Mouse (Mus musculus): Measurements from ENCODE around the gene Mdm4. TPM values are rescaled to one million over a fixed set of nuclear protein-coding genes. Genes with fewer than 3 reads are reported as not detected.

The Mdm4 gene
- polyA plus RNA-seq, 1 experiment: 11.5 TPM

DNA sequence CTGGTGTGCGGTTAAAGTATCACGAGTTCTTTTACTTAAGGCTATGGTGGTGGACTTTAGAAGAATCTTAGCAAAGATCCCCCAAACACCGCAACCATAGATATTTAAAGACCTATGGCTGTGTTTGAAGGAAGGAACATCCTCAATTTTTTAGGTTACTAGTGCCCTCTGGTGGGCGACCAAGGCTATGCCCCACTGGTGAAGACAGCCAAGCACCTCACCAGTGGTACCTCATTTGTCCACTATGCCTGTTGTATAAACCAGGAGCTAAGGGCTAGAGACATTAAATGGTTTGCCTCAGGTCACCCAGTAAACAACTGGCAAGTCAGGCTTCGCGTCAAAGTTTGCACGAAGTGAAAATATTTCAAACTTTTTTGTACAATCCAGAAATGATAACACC is 47.6 kb downstream of the Mdm4 start:
- no peak for TF ChIP-seq SRF (IDR thresholded peaks at IDR 0.05; ENCODE audit: control insufficient read depth, insufficient read length, low read depth)
- TF ChIP-seq MAX (IDR thresholded peaks at IDR 0.05; ENCODE audit: low read depth): no peak
- no peak for TF ChIP-seq TCF3 (IDR thresholded peaks at IDR 0.05; ENCODE audit: insufficient read length, low read depth)
- TF ChIP-seq POLR2AphosphoS2 (IDR thresholded peaks at IDR 0.05; ENCODE audit: insufficient read length, low read depth): no peak
- TF ChIP-seq MYOG (IDR thresholded peaks at IDR 0.05; ENCODE audit: control insufficient read depth in 1 of 3, insufficient read depth in 1 of 3, insufficient read length in 2 of 3, low read depth in 2 of 3): no peak
- no peak for TF ChIP-seq MYOD1 (IDR thresholded peaks at IDR 0.05; ENCODE audit: control insufficient read depth in 1 of 3, insufficient read length in 2 of 3, low read depth in 2 of 3)
- no peak for TF ChIP-seq POLR2A (IDR thresholded peaks at IDR 0.05; ENCODE audit: insufficient read length, low read depth)
- TF ChIP-seq USF1 (IDR thresholded peaks at IDR 0.05; ENCODE audit: low read depth): no peak
- TF ChIP-seq TCF12 (IDR thresholded peaks at IDR 0.05; ENCODE audit: insufficient read depth, poor library complexity, severe bottlenecking): no peak
- no peak for TF ChIP-seq REST (IDR thresholded peaks at IDR 0.05; ENCODE audit: insufficient read depth, insufficient read length)
- no peak for TF ChIP-seq CEBPB (IDR thresholded peaks at IDR 0.05; ENCODE audit: insufficient read depth, poor library complexity, severe bottlenecking)
- TF ChIP-seq E2F4 (IDR thresholded peaks at IDR 0.05; ENCODE audit: insufficient read depth): no peak
- H3K79me2 ChIP-seq (ENCODE audit: control insufficient read depth, insufficient read depth): no peaks in the 10 kb centered on the region

DNA sequence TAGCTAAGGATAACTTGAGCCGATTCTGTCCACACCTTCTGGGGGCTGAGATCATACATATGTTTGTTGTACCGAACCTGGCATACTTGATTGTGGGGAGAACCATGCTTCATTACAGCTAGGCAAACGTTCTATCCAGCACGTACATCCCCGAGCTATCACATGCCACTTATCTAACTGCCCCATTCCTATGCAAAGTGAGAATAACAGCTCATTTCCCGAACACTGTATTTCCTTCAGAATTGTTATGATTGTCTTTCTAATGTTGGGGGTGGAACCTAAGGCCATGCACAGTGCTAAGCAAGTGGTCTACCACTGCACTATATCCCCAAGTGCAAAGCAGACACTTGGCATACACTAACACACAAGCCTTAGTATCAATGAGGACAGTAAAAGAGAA is 49.1 kb downstream of the Mdm4 start:
- peaks cover 39% of the 10 kb centered on the region for H3K36me3 ChIP-seq (ENCODE audit: control insufficient read depth, insufficient read depth)
- no peak overlapping the region for H3K4me3 ChIP-seq
- H3K4me2 ChIP-seq (ENCODE audit: low read depth): no peak overlapping the region
- TF ChIP-seq MYOG (IDR thresholded peaks at IDR 0.05; ENCODE audit: control insufficient read depth in 1 of 3, insufficient read depth in 1 of 3, insufficient read length in 2 of 3, low read depth in 2 of 3): no peak
- no peak for TF ChIP-seq TCF12 (IDR thresholded peaks at IDR 0.05; ENCODE audit: insufficient read depth, poor library complexity, severe bottlenecking)
- TF ChIP-seq TCF3 (IDR thresholded peaks at IDR 0.05; ENCODE audit: insufficient read length, low read depth): no peak
- no peak for TF ChIP-seq POLR2AphosphoS2 (IDR thresholded peaks at IDR 0.05; ENCODE audit: insufficient read length, low read depth)
- H3K79me2 ChIP-seq (ENCODE audit: control insufficient read depth, insufficient read depth): no peaks in the 10 kb centered on the region
- no peak overlapping the region for H3ac ChIP-seq (ENCODE audit: control insufficient read depth, insufficient read length)
- H3K27me3 ChIP-seq (ENCODE audit: control insufficient read depth, insufficient read depth, insufficient read length): no peaks in the 10 kb centered on the region

More for the DNA sequence above, 47.6 kb downstream of the Mdm4 start:
- Histone ChIP-seq H3K4me3 (no peak overlapping the region), H3K36me3 (ENCODE audit: control insufficient read depth, insufficient read depth) (peaks cover 44% of the 10 kb centered on the region), H3K27me3 (ENCODE audit: control insufficient read depth, insufficient read depth, insufficient read length) (no peaks in the 10 kb centered on the region), H3ac (ENCODE audit: control insufficient read depth, insufficient read length) (no peak overlapping the region), H3K4me2 (ENCODE audit: low read depth) (no peak overlapping the region)

DNA sequence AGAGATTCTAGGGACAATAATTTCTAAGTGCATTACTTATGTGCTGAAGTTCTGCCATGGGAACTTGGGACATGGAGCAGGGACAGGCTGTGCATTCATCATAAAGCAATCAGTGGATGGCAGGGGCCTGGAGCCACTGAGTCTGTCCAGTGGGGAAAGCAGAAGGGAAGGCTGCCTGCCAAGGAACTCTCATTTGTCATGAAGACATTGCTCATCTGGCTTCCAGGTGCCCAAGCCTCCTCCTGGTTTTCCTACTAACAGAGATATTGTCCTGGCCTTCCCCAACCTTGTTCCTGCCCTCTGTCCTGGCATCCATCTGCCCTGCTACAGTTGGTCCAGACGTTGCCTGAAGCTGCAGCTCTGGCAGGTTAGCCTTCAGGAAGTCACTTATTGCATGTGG is 53.0 kb downstream of the Mdm4 start:
- Histone ChIP-seq H3K4me2 (ENCODE audit: low read depth) (no peak overlapping the region), H3ac (ENCODE audit: control insufficient read depth, insufficient read length) (no peak overlapping the region), H3K79me2 (ENCODE audit: control insufficient read depth, insufficient read depth) (no peaks in the 10 kb centered on the region), H3K36me3 (ENCODE audit: control insufficient read depth, insufficient read depth) (peaks cover 10% of the 10 kb centered on the region), H3K27me3 (ENCODE audit: control insufficient read depth, insufficient read depth, insufficient read length) (no peaks in the 10 kb centered on the region), H3K4me3 (no peak overlapping the region)
- TF ChIP-seq POLR2AphosphoS2 (IDR thresholded peaks at IDR 0.05; ENCODE audit: insufficient read length, low read depth) (peak; percentile 46), POLR2A (IDR thresholded peaks at IDR 0.05; ENCODE audit: insufficient read length, low read depth) (no peak)

DNA sequence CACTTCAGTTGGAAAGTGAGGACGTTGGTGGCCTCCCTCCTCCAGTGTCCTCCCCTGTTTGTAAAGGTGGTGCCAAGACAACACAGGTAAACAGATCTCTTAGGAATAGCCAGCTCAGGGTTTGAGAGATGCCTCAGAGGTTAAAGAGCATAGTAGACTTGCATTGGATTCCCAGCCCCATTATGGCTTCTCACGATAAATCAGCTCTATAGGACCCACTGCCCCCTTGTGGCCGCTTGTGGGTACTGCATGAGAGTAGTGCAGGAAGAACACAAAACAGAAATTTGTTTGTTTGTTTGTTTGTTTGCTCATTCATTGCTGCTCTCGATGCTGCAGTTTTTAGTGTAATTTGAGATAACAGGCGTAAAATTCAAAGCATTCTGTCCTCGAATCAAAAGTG is 61.7 kb downstream of the Mdm4 start:
- H3K4me2 ChIP-seq (ENCODE audit: low read depth): no peak overlapping the region
- no peak for TF ChIP-seq POLR2AphosphoS2 (IDR thresholded peaks at IDR 0.05; ENCODE audit: insufficient read length, low read depth)
- TF ChIP-seq MYOD1 (IDR thresholded peaks at IDR 0.05; ENCODE audit: control insufficient read depth in 1 of 3, insufficient read length in 2 of 3, low read depth in 2 of 3): no peak
- TF ChIP-seq SRF (IDR thresholded peaks at IDR 0.05; ENCODE audit: control insufficient read depth, insufficient read length, low read depth): no peak
- TF ChIP-seq TCF3 (IDR thresholded peaks at IDR 0.05; ENCODE audit: insufficient read length, low read depth): no peak
- TF ChIP-seq E2F4 (IDR thresholded peaks at IDR 0.05; ENCODE audit: insufficient read depth): no peak
- no peak for TF ChIP-seq MYOG (IDR thresholded peaks at IDR 0.05; ENCODE audit: control insufficient read depth in 1 of 3, insufficient read depth in 1 of 3, insufficient read length in 2 of 3, low read depth in 2 of 3)
- no peak for TF ChIP-seq POLR2A (IDR thresholded peaks at IDR 0.05; ENCODE audit: insufficient read length, low read depth)
- no peak for TF ChIP-seq CEBPB (IDR thresholded peaks at IDR 0.05; ENCODE audit: insufficient read depth, poor library complexity, severe bottlenecking)
- TF ChIP-seq USF1 (IDR thresholded peaks at IDR 0.05; ENCODE audit: low read depth): no peak
- no peak for TF ChIP-seq TCF12 (IDR thresholded peaks at IDR 0.05; ENCODE audit: insufficient read depth, poor library complexity, severe bottlenecking)
- H3K79me2 ChIP-seq (ENCODE audit: control insufficient read depth, insufficient read depth): no peaks in the 10 kb centered on the region
- peaks cover 5% of the 10 kb centered on the region for H3K27me3 ChIP-seq (ENCODE audit: control insufficient read depth, insufficient read depth, insufficient read length)
- no peak overlapping the region for H3ac ChIP-seq (ENCODE audit: control insufficient read depth, insufficient read length)
- H3K36me3 ChIP-seq (ENCODE audit: control insufficient read depth, insufficient read depth): no peaks in the 10 kb centered on the region
- no peak overlapping the region for H3K4me3 ChIP-seq

DNA sequence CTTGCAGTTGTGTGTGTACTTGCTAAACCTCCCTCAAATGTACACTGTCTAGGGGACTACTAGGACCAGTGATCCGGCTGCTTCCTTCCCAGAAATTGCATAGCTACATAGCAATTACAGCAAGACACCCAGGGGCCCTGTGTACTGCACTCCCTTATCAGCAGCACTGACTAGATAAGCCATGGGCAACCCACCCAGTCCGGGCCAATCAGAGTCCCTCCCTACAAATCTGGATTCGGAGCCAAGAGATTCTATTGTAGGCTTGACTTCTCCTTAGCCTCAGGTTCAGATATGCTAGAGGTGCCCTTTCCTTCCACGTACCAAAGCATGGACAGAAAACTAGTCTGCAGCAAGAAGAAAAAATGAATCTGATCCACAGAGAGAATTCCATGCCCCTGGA is 65.7 kb downstream of the Mdm4 start:
- Histone ChIP-seq H3K4me2 (ENCODE audit: low read depth) (no peak overlapping the region), H3K79me2 (ENCODE audit: control insufficient read depth, insufficient read depth) (no peaks in the 10 kb centered on the region), H3K27me3 (ENCODE audit: control insufficient read depth, insufficient read depth, insufficient read length) (peaks cover 12% of the 10 kb centered on the region), H3K4me3 (no peak overlapping the region), H3K36me3 (ENCODE audit: control insufficient read depth, insufficient read depth) (no peaks in the 10 kb centered on the region), H3ac (ENCODE audit: control insufficient read depth, insufficient read length) (no peak overlapping the region)
- TF ChIP-seq CEBPB (IDR thresholded peaks at IDR 0.05; ENCODE audit: insufficient read depth, poor library complexity, severe bottlenecking) (no peak), TCF12 (IDR thresholded peaks at IDR 0.05; ENCODE audit: insufficient read depth, poor library complexity, severe bottlenecking) (no peak), REST (IDR thresholded peaks at IDR 0.05; ENCODE audit: insufficient read depth, insufficient read length) (no peak), MYOD1 (IDR thresholded peaks at IDR 0.05; ENCODE audit: control insufficient read depth in 1 of 3, insufficient read length in 2 of 3, low read depth in 2 of 3) (no peak), POLR2AphosphoS2 (IDR thresholded peaks at IDR 0.05; ENCODE audit: insufficient read length, low read depth) (no peak), MAX (IDR thresholded peaks at IDR 0.05; ENCODE audit: low read depth) (no peak), POLR2A (IDR thresholded peaks at IDR 0.05; ENCODE audit: insufficient read length, low read depth) (no peak), TCF3 (IDR thresholded peaks at IDR 0.05; ENCODE audit: insufficient read length, low read depth) (no peak), MYOG (IDR thresholded peaks at IDR 0.05; ENCODE audit: control insufficient read depth in 1 of 3, insufficient read depth in 1 of 3, insufficient read length in 2 of 3, low read depth in 2 of 3) (no peak), E2F4 (IDR thresholded peaks at IDR 0.05; ENCODE audit: insufficient read depth) (no peak), USF1 (IDR thresholded peaks at IDR 0.05; ENCODE audit: low read depth) (no peak), SRF (IDR thresholded peaks at IDR 0.05; ENCODE audit: control insufficient read depth, insufficient read length, low read depth) (no peak)

All from myocyte (in vitro differentiated cells).